Mouse (Mus musculus) cerebellum, adult 11-12 months (tissue): ENCODE data around the gene Olfr74.
"Not testable (repeated sequence)": the region's sequence is repeated elsewhere in the genome, so short reads cannot be mapped to it uniquely, and the experiment has no call there.

ENCODE experiments used
- DNase-seq: peaks from one replicate; pipeline ENCODE4 v3.0.0; 2022

The Olfr74 gene

GRCm38 (mm10) chr2:87974563-87974962, at the start of gene Olfr74:
Olfr74 (minus strand) TSS chr2:87974663.
- DNase-seq = no peak

GRCm38 (mm10) chr2:88022474-88022873, 48.0 kb upstream of the Olfr74 start, which contains the start of gene Olfr1161:
Olfr1161 (plus strand) TSS chr2:88022774.
- not testable (repeated sequence) for DNase-seq

DNA sequence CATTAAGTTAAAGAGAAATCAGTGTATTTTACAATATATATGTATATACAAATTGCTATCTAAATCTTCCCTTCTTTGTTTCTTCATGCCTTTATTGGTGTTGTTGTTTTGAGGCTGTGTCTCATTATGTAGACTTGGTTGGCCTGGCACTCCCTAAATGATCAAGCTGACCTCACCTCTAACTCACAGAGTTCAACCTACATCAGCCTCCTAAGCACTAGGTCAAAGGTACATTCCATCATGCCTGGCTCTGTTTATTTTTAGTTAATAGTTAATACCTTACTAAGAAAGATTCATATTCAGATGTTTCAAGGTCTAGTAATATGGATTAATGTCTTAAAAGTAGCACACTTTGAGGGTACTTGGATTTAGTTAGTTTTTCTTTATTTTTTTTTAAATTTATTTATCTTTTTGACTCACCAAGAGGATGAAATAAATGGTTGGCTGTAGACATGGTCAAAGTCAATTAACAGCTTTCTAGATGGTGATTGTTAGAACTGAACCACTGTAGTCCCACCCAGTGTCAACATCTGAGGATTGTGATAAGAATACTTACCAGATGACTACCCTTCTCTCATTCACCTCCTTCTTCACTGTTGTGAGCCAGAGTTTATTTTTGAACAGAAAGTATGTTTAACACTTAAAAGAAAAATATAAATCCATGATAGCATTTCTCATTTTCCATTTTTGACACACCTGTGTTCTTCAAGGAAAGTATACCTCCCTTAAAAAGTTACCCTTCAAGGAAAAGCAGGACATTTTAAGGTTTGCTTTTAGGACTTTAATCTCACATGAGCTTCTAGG, 33.3 kb upstream of the Olfr74 start, which contains the start of gene Olfr1160:
Olfr1160 (minus strand) TSS at position 754 of the 804 bp plus-strand sequence.
- DNase-seq = no peak

GRCm38 (mm10) chr2:87989813-87990212, 15.3 kb upstream of the Olfr74 start, which contains the start of gene Olfr1158:
Olfr1158 (plus strand) TSS chr2:87990113.
- DNase-seq = no peak

GRCm38 (mm10) chr2:87968199-87968598, 6.3 kb downstream of the Olfr74 start, which contains the start of gene Olfr1157:
Olfr1157 (minus strand) TSS chr2:87968299.
- DNase-seq = no peak

- DNase-seq = no peak
Observed at GRCm38 (mm10) chr2:87953000-87953399, 21.5 kb downstream of the Olfr74 start, which contains the start of gene Olfr1156. Olfr1156 (minus strand) TSS chr2:87953100.

- DNase-seq = no peak
Observed at GRCm38 (mm10) chr2:87945037-87945436, 29.4 kb downstream of the Olfr74 start, which contains the start of gene Olfr1155. Olfr1155 (minus strand) TSS chr2:87945137.
